Mouse (Mus musculus): ENCODE results near the gene Ak9. TPM values are rescaled to one million over a fixed set of nuclear protein-coding genes. Genes with fewer than 3 reads are reported as not detected.
A peak's percentile ranks its signal among the peaks of the same experiment; 100 is the strongest.
"Not testable (repeated sequence)": the region's sequence is repeated elsewhere in the genome, so short reads cannot be mapped to it uniquely, and the experiment has no call there.

The Ak9 gene
- polyA plus RNA-seq, 1 experiment from 2014 or later, result 0.27 TPM

DNA sequence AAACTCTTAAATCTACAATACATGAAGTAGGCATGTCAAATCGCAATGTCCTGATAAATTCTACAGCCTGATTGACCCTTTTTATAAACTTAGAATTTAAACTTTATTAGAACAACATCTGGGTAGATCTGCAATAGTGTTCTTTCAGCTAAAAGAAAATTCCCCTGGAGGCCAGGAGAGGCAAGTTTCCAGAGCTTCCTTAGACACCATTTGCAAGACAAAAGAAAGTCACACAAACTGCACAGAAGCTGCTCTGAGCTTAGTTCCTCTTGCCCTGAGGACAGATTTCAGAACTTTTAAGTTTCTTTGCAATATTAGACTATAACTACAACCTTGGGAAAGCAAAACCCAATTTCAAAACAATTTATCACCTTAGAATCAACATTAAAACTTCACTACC lies 109.7 kb downstream of the Ak9 start:
- not testable (repeated sequence) for H3K4me2 ChIP-seq; H3K9ac ChIP-seq; H3K4me3 ChIP-seq; H3K4me1 ChIP-seq; H3K27me3 ChIP-seq (replicated peaks); ATAC-seq (ENCODE audit: extremely low read depth, insufficient number of reproducible peaks, low FRiP score, low TSS enrichment); H3K27ac ChIP-seq (replicated peaks); H3K36me3 ChIP-seq
- peaks cover 50% of the 10 kb centered on the region for H3K9me3 ChIP-seq
- 76% methylated on average over 1 of the region's 1 CpGs for WGBS

DNA sequence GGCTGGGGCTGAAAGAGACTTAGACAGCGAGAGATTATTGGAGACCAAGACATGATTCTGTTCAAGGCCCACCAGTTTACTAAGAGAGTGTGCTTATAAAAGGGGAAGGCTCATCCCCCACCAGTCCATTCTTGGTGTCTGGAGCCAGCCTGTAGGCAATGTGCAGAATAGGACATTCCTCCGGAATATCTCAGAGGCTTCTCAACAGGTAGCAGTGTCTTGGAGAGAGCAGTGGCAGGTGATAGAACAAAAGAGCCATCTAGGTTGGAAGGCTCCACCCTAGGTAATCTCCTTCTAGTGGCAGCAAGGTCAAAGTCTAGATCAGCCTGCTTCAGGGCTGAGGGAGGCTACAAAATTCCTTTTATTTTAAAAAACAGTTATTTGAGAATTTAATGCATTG lies 111.6 kb downstream of the Ak9 start:
- not testable (repeated sequence) for H3K36me3 ChIP-seq; ATAC-seq (ENCODE audit: extremely low read depth, insufficient number of reproducible peaks, low FRiP score, low TSS enrichment); H3K4me2 ChIP-seq; H3K27me3 ChIP-seq (replicated peaks); H3K4me1 ChIP-seq; H3K27ac ChIP-seq (replicated peaks); H3K9ac ChIP-seq; H3K4me3 ChIP-seq
- peaks cover 42% of the 10 kb centered on the region for H3K9me3 ChIP-seq
- WGBS, result 82% methylated on average over 2 of the region's 2 CpGs

GRCm38 (mm10) chr10:41420496-41421200 lies 116.9 kb downstream of the Ak9 start:
- Histone ChIP-seq H3K4me2 (peak overlapping the region; percentile 20; the same call in 1 of the 2 replicates), H3K9me3 (peaks cover 21% of the 10 kb centered on the region), H3K9ac (no peak overlapping the region), H3K27ac (replicated peaks) (no peak overlapping the region), H3K4me3 (no peak overlapping the region), H3K27me3 (replicated peaks) (peaks cover 22% of the 10 kb centered on the region; the same call in 1 of the 2 replicates), H3K4me1 (peaks cover 14% of the 10 kb centered on the region), H3K36me3 (no peaks in the 10 kb centered on the region)
- WGBS, result 42% methylated on average over 9 of the region's 9 CpGs
- no peak for ATAC-seq (ENCODE audit: extremely low read depth, insufficient number of reproducible peaks, low FRiP score, low TSS enrichment)

GRCm38 (mm10) chr10:41423681-41424080 lies 119.9 kb downstream of the Ak9 start:
- Histone ChIP-seq H3K4me2 (no peak overlapping the region), H3K27me3 (replicated peaks) (peaks cover 27% of the 10 kb centered on the region; the same call in 1 of the 2 replicates), H3K4me3 (no peak overlapping the region), H3K4me1 (peaks cover 14% of the 10 kb centered on the region), H3K9me3 (no peaks in the 10 kb centered on the region), H3K36me3 (no peaks in the 10 kb centered on the region), H3K27ac (replicated peaks) (no peak overlapping the region), H3K9ac (no peak overlapping the region)
- 77% methylated on average over 2 of the region's 2 CpGs for WGBS
- no peak for ATAC-seq (ENCODE audit: extremely low read depth, insufficient number of reproducible peaks, low FRiP score, low TSS enrichment)

DNA sequence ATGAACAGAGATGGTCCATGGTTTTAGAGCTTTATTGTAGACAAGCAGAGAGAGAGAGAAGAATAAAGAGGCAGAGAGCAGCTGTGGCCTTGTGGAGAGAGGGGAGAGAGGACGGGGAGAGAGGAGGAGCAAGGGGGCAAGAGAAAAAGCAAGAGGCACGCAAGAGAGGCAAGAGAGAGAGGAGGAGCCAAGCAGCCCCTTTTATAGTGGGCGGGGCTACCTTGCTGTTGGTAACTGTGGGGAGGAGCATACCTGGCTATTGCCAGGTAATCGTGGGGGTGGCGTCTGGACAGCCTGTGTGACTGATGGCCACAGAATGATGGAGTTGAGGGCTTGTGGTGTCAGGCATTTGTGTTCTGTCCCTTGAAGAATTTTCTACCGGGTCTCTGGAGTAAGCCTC lies 122.6 kb downstream of the Ak9 start:
- Histone ChIP-seq H3K9ac (no peak overlapping the region), H3K4me3 (no peak overlapping the region), H3K27ac (replicated peaks) (no peak overlapping the region), H3K27me3 (replicated peaks) (peaks cover 23% of the 10 kb centered on the region; the same call in 1 of the 2 replicates), H3K4me2 (no peak overlapping the region), H3K9me3 (no peaks in the 10 kb centered on the region), H3K36me3 (no peaks in the 10 kb centered on the region), H3K4me1 (no peaks in the 10 kb centered on the region)
- WGBS, result 47% methylated on average over 6 of the region's 6 CpGs
- no peak for ATAC-seq (ENCODE audit: extremely low read depth, insufficient number of reproducible peaks, low FRiP score, low TSS enrichment)

DNA sequence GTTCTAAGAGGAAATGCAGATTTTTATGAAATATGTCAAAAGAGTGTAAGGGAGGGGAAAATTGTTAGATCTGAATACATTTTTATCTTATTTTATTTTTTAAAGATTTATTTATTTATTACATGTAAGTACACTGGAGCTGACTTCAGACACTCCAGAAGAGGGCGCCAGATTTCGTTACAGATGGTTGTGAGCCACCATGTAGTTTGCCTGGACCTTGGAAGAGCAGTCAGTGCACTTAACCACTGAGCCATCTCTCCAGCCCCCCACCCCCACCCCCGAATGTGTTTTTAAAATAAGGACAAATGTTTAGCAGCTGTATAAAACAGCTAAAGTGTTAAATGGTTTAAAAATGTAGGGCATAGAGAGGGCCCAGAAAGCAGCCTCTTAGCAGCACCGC lies 130.8 kb downstream of the Ak9 start:
- no peaks in the 10 kb centered on the region for H3K9me3 ChIP-seq
- peaks cover 4% of the 10 kb centered on the region; the same call in 1 of the 2 replicates for H3K4me1 ChIP-seq
- no peak overlapping the region for H3K4me3 ChIP-seq
- H3K27ac ChIP-seq (replicated peaks), result no peak overlapping the region
- 25% methylated on average over 4 of the region's 4 CpGs for WGBS
- no peaks in the 10 kb centered on the region for H3K36me3 ChIP-seq
- 0 out of 2 replicates have a peak, but pooled peaks cover 3% of the 10 kb centered on the region for H3K27me3 ChIP-seq (replicated peaks)
- no peak overlapping the region for H3K9ac ChIP-seq
- ATAC-seq (ENCODE audit: extremely low read depth, insufficient number of reproducible peaks, low FRiP score, low TSS enrichment), result no peak
- no peak overlapping the region for H3K4me2 ChIP-seq

GRCm38 (mm10) chr10:41435141-41435540 lies 131.4 kb downstream of the Ak9 start:
- WGBS, result 18% methylated on average over 3 of the region's 3 CpGs
- H3K4me3 ChIP-seq, result no peak overlapping the region
- H3K9me3 ChIP-seq, result no peaks in the 10 kb centered on the region
- no peak overlapping the region for H3K4me2 ChIP-seq
- H3K27me3 ChIP-seq (replicated peaks), result 0 out of 2 replicates have a peak, but pooled peaks cover 3% of the 10 kb centered on the region
- H3K9ac ChIP-seq, result no peak overlapping the region
- H3K36me3 ChIP-seq, result no peaks in the 10 kb centered on the region
- peaks cover 4% of the 10 kb centered on the region; the same call in 1 of the 2 replicates for H3K4me1 ChIP-seq
- no peak overlapping the region for H3K27ac ChIP-seq (replicated peaks)
- ATAC-seq (ENCODE audit: extremely low read depth, insufficient number of reproducible peaks, low FRiP score, low TSS enrichment), result no peak

DNA sequence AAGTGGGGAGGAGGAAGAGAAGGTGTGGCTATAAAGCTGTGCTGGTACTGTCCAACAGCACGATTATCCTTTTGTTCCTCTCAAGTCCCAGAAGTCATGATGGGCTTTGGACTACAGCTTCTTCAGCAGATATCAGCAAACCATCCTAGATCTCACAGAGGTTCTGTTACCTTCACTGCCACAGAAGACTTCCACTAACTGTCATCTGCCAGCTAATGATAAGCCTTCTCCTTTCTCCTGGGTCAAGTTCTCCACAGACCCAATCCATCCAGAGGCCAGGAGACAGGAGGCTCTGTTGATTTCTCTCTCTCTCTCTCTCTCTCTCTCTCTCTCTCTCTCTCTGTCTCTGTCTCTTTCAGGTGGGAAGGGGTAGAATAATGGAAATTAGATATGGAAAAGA lies 144.4 kb downstream of the Ak9 start:
- H3K4me2 ChIP-seq, result no peak overlapping the region
- ATAC-seq (ENCODE audit: extremely low read depth, insufficient number of reproducible peaks, low FRiP score, low TSS enrichment), result no peak
- H3K4me1 ChIP-seq, result peaks cover 26% of the 10 kb centered on the region
- WGBS, result 74% methylated on average over 1 of the region's 1 CpGs
- H3K27me3 ChIP-seq (replicated peaks), result 0 out of 2 replicates have a peak, but pooled peaks cover 6% of the 10 kb centered on the region
- no peak overlapping the region for H3K9ac ChIP-seq
- H3K27ac ChIP-seq (replicated peaks), result no peak overlapping the region
- H3K36me3 ChIP-seq, result peaks cover 19% of the 10 kb centered on the region
- H3K9me3 ChIP-seq, result no peaks in the 10 kb centered on the region
- H3K4me3 ChIP-seq, result no peak overlapping the region

DNA sequence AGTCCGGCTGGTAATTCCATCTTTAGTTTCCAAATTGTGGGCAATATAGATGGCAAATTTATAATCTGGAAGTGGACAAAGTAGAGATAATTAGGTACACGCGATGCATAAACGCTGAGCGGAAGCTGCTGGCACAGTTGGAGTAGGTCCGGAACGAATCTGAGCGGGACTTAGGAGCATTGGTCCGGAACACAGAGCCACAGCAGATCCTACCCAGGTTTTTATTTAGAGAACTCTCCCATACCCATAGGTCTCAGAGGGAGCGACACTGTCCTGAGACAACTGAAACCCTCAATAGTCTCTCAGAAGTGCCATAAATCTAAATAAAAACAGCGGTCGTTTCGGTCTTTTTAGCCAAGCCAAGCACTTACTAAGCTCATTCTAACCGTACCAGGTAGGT lies 145.9 kb downstream of the Ak9 start:
- peak overlapping the region; percentile 86 for H3K4me2 ChIP-seq
- H3K4me1 ChIP-seq, result peaks cover 34% of the 10 kb centered on the region
- ATAC-seq (ENCODE audit: extremely low read depth, insufficient number of reproducible peaks, low FRiP score, low TSS enrichment), result no peak
- H3K4me3 ChIP-seq, result peak overlapping the region; percentile 95
- H3K27me3 ChIP-seq (replicated peaks), result 0 out of 2 replicates have a peak, but pooled peaks cover 6% of the 10 kb centered on the region
- 13% methylated on average over 14 of the region's 14 CpGs for WGBS
- peak overlapping the region; percentile 80 for H3K27ac ChIP-seq (replicated peaks)
- peaks cover 32% of the 10 kb centered on the region for H3K36me3 ChIP-seq
- H3K9me3 ChIP-seq, result no peaks in the 10 kb centered on the region
- H3K9ac ChIP-seq, result peak overlapping the region; percentile 96

GRCm38 (mm10) chr10:41450137-41450670 lies 146.4 kb downstream of the Ak9 start, which contains the start of gene Zbtb24:
TSS of gene Zbtb24 (plus strand) at chr10:41450383.
- Histone ChIP-seq H3K36me3 (peaks cover 37% of the 10 kb centered on the region), H3K4me3 (peak within 1 kb of the TSS; percentile 95), H3K9ac (peak within 1 kb of the TSS; percentile 96), H3K4me1 (peaks cover 34% of the 10 kb centered on the region), H3K9me3 (no peaks in the 10 kb centered on the region), H3K4me2 (peak within 1 kb of the TSS; percentile 86), H3K27me3 (replicated peaks) (0 out of 2 replicates have a peak, but pooled peaks cover 6% of the 10 kb centered on the region), H3K27ac (replicated peaks) (peak within 1 kb of the TSS; percentile 80)
- ATAC-seq (ENCODE audit: extremely low read depth, insufficient number of reproducible peaks, low FRiP score, low TSS enrichment), result peak; percentile 94
- WGBS, result under 1% methylated on average over 49 of the region's 49 CpGs

GRCm38 (mm10) chr10:41450780-41451522 lies 147.2 kb downstream of the Ak9 start:
- Histone ChIP-seq H3K27me3 (replicated peaks) (0 out of 2 replicates have a peak, but pooled peaks cover 5% of the 10 kb centered on the region), H3K4me2 (peak overlapping the region; percentile 86), H3K9me3 (no peaks in the 10 kb centered on the region), H3K9ac (peak overlapping the region; percentile 96), H3K27ac (replicated peaks) (peak overlapping the region; percentile 80), H3K36me3 (peaks cover 45% of the 10 kb centered on the region), H3K4me1 (peaks cover 38% of the 10 kb centered on the region), H3K4me3 (peak overlapping the region; percentile 95)
- no peak for ATAC-seq (ENCODE audit: extremely low read depth, insufficient number of reproducible peaks, low FRiP score, low TSS enrichment)
- 51% methylated on average over 18 of the region's 18 CpGs for WGBS

All from heart, embryonic 13.5 days (tissue).